Mouse (Mus musculus): ENCODE measurements around the gene Timm44. TPM values are rescaled to one million over a fixed set of nuclear protein-coding genes. Genes with fewer than 3 reads are reported as not detected.
"Not testable (repeated sequence)": the region's sequence is repeated elsewhere in the genome, so short reads cannot be mapped to it uniquely, and the experiment has no call there.

The Timm44 gene
- polyA plus RNA-seq, 1 experiment from 2014 or later, result 74.6 TPM

DNA sequence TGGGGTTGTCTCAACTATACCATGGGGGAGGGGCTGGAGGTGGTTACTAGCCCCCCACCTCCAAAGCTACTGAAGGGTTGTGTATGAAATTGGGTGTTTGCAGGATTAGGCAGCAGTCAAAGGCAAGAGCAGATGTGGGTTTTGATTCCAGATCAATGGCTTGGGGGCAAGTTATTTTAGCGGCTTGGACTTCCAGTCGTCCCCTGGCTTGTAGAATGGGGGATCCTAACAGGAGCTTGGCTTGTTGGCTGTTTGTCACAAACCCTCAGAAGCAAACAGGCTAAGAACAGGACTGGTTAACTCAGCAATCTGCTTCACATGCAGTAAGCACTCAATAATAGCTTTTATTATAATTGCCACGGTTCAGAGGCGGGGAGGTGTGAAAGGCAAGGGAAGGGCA is 18.4 kb downstream of the Timm44 start:
- H3K27ac ChIP-seq (ENCODE audit: low read length), result peak overlapping the region; percentile 33; the same call in 1 of the 2 replicates
- no peaks in the 10 kb centered on the region for H3K27me3 ChIP-seq (replicated peaks; ENCODE audit: control insufficient read depth, insufficient read depth, low read length)
- ATAC-seq, result no peak
- H3K4me1 ChIP-seq (ENCODE audit: control insufficient read depth, insufficient read depth, low read length), result peaks cover 20% of the 10 kb centered on the region
- no peaks in the 10 kb centered on the region for H3K9me3 ChIP-seq (ENCODE audit: control insufficient read depth, low read length)
- H3K4me3 ChIP-seq (ENCODE audit: low read length), result no peak overlapping the region
- H3K36me3 ChIP-seq (ENCODE audit: control insufficient read depth, insufficient read depth, low read length), result peaks cover 24% of the 10 kb centered on the region
- no peak overlapping the region for H3K9ac ChIP-seq (ENCODE audit: low read depth, low read length)
- H3K4me2 ChIP-seq (ENCODE audit: low read depth, low read length), result 0 out of 2 replicates have a peak overlapping the region, but pooled peaks have one; percentile 12
- 77% methylated on average over 4 of the region's 4 CpGs for WGBS

DNA sequence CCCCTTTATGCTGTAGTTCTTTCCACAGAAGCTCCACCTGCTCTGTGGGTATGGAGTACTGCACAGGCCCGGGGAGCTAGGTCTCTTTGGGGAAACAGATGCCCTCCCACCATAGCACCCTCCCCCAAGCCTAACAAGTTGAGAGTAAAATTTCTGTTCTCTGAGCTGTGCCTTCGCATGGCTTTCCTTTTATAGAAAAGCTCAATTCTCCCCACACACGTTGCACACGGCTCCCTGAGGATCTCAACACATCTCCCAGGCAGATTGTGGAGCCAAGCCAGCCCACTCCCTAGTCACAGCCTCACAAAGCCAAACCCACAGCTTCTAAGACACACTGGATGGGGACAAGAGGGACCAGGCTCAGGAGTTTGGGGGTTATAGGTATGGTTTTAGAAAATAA is 18.8 kb downstream of the Timm44 start:
- 51% methylated on average over 4 of the region's 4 CpGs for WGBS
- H3K27ac ChIP-seq (ENCODE audit: low read length), result peak overlapping the region; percentile 33
- no peak overlapping the region for H3K9ac ChIP-seq (ENCODE audit: low read depth, low read length)

DNA sequence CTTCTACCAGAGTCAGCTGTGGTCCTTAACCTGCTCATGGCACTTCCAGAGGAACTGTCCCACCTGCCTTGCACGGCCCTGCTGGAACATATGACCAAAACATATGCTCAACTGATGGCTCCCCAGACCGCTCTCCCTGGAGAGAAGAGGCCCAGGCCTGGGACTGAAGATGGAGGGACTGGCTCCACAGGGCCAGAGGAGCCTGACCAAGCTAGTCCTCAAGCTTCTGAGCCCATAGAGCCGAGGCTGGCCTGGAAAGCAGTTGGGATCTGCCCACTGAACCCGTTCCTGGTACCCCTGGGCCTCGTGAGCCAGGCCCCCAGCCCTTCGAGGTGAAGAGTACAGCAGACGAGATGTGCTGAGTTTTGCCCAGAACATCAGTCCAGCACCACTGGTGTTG is 20.2 kb downstream of the Timm44 start:
- Histone ChIP-seq H3K4me1 (ENCODE audit: control insufficient read depth, insufficient read depth, low read length) (peaks cover 23% of the 10 kb centered on the region), H3K36me3 (ENCODE audit: control insufficient read depth, insufficient read depth, low read length) (peaks cover 15% of the 10 kb centered on the region; the same call in 1 of the 2 replicates)
- H3K4me3 ChIP-seq (ENCODE audit: low read length); H3K4me2 ChIP-seq (ENCODE audit: low read depth, low read length); H3K9ac ChIP-seq (ENCODE audit: low read depth, low read length); H3K27ac ChIP-seq (ENCODE audit: low read length); H3K9me3 ChIP-seq (ENCODE audit: control insufficient read depth, low read length); ATAC-seq; H3K27me3 ChIP-seq (replicated peaks; ENCODE audit: control insufficient read depth, insufficient read depth, low read length): not testable (repeated sequence)
- WGBS, result 83% methylated on average over 7 of the region's 7 CpGs

More for the DNA sequence above, 18.8 kb downstream of the Timm44 start:
- peaks cover 23% of the 10 kb centered on the region for H3K4me1 ChIP-seq (ENCODE audit: control insufficient read depth, insufficient read depth, low read length)
- no peak overlapping the region for H3K4me2 ChIP-seq (ENCODE audit: low read depth, low read length)
- H3K36me3 ChIP-seq (ENCODE audit: control insufficient read depth, insufficient read depth, low read length), result peaks cover 24% of the 10 kb centered on the region
- H3K27me3 ChIP-seq (replicated peaks; ENCODE audit: control insufficient read depth, insufficient read depth, low read length), result no peaks in the 10 kb centered on the region
- ATAC-seq, result no peak
- no peak overlapping the region for H3K4me3 ChIP-seq (ENCODE audit: low read length)
- no peaks in the 10 kb centered on the region for H3K9me3 ChIP-seq (ENCODE audit: control insufficient read depth, low read length)

DNA sequence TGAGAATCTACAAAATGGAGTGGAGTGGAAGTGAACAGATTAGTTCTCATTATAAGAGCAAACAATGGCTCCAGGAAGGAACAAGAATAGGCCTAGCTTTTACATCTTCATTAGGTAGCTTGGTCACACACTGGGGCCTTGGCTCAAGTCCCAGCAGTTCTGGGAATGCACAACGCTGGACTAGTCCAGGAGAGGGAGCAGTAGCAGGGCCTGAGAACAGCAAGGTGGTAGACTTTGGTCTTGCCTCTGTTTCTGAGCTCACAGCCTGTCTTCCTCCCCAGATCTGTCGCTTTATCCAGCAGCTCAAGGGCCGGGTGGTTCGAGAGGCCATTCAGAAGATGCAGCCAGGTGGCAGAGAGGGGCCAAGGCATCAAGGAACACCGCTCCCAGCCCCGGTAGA is 21.7 kb downstream of the Timm44 start:
- WGBS, result 66% methylated on average over 6 of the region's 6 CpGs
- Histone ChIP-seq H3K27ac (ENCODE audit: low read length) (no peak overlapping the region), H3K4me1 (ENCODE audit: control insufficient read depth, insufficient read depth, low read length) (peaks cover 22% of the 10 kb centered on the region), H3K4me2 (ENCODE audit: low read depth, low read length) (peak overlapping the region; percentile 66), H3K9me3 (ENCODE audit: control insufficient read depth, low read length) (no peaks in the 10 kb centered on the region), H3K9ac (ENCODE audit: low read depth, low read length) (0 out of 2 replicates have a peak overlapping the region, but pooled peaks have one; percentile 29), H3K4me3 (ENCODE audit: low read length) (peak overlapping the region; percentile 98), H3K36me3 (ENCODE audit: control insufficient read depth, insufficient read depth, low read length) (peaks cover 9% of the 10 kb centered on the region; the same call in 1 of the 2 replicates), H3K27me3 (replicated peaks; ENCODE audit: control insufficient read depth, insufficient read depth, low read length) (no peaks in the 10 kb centered on the region)
- ATAC-seq, result no peak

DNA sequence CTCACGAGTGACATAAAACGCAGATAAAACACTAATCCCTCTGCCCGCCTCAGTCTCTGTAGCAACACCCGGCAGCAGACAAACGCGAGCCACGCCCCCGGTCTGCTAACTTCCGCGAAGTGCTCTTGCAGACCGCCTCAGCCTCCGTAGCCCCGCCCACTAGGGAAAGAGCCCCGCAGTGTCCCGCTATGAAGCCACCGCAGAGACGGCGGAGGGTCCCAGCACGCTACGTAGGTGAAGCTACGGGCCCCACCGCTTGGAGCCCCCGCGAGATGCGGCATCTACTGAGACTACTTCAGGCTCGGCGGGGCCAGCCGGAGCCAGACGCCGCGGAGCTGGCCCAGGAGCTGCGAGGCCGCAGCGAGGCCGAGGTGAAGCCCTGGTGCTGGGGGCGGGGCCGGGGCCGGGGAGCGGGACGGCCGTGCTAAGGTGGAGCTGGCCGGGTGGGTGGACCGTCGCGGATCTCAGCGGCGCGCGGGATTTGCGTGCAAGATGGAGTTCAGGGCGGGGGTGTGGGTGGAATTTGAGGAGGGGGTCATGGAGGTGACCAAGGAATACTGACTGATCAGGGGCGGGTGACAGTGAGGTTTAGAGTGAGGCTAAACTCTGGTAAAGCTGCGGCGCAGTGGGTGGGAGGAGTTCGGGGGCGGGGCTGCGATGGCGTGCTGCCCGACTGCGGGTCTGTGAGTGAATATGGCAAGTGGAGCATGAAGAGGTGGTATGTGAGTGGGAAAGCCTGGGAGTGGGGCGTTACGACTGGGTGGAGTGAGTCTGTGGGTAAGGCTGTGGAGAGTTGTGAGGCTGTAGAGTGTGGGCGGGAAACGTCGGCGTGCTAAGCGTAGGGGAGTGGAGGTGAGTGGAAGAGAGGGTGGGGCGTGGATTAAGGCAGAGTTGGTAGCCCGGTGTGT is 22.5 kb downstream of the Timm44 start, which contains the start of gene Snapc2:
TSS of gene Snapc2 (plus strand) at position 147 of the 908 bp plus-strand sequence.
- Histone ChIP-seq H3K4me3 (ENCODE audit: low read length) (peak within 1 kb of the TSS; percentile 98), H3K9ac (ENCODE audit: low read depth, low read length) (peak within 1 kb of the TSS; percentile 93), H3K4me1 (ENCODE audit: control insufficient read depth, insufficient read depth, low read length) (peaks cover 23% of the 10 kb centered on the region), H3K9me3 (ENCODE audit: control insufficient read depth, low read length) (no peaks in the 10 kb centered on the region), H3K4me2 (ENCODE audit: low read depth, low read length) (peak within 1 kb of the TSS; percentile 75), H3K36me3 (ENCODE audit: control insufficient read depth, insufficient read depth, low read length) (peaks cover 12% of the 10 kb centered on the region; the same call in 1 of the 2 replicates), H3K27ac (ENCODE audit: low read length) (peak within 1 kb of the TSS; percentile 93), H3K27me3 (replicated peaks; ENCODE audit: control insufficient read depth, insufficient read depth, low read length) (no peaks in the 10 kb centered on the region)
- ATAC-seq, result peak; percentile 93
- under 1% methylated on average over 69 of the region's 69 CpGs for WGBS

DNA sequence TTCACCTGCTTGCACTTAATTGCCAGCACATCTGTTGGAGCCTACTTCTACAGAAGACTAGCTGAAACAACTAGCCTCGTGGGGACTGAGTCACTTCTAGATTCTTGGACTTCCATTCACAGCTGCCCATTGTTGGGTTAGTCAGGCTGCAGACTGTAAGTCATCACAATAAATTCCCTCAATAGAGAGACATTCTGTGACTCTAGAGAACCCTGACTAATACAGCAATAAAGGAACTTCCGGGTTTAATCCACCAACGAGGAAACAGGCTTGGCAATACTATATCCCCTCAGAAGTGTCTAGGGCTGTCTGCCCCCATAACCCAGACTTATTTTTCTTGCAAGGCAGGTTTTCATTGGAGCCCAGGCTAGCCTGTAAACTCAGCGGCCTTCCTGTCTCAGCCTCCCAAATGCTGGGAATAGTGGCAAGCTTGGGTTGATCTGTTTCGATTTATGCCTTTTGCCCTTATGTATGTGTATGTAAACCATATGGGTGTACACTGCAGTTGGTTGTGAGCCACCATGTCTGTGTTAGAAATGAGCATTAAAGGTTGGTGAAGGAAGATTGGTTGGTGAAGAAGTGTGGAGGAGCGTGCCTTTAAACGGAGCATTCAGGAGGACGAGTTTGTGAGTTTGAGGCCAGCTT is 23.5 kb downstream of the Timm44 start:
- 43% methylated on average over 8 of the region's 8 CpGs for WGBS
- peak overlapping the region; percentile 98 for H3K4me3 ChIP-seq (ENCODE audit: low read length)
- peak overlapping the region; percentile 75 for H3K4me2 ChIP-seq (ENCODE audit: low read depth, low read length)
- no peak overlapping the region; the same call in 1 of the 2 replicates for H3K27ac ChIP-seq (ENCODE audit: low read length)
- ATAC-seq, result peak; percentile 0; the same call in 1 of the 2 replicates
- H3K9ac ChIP-seq (ENCODE audit: low read depth, low read length), result peak overlapping the region; percentile 93
- no peaks in the 10 kb centered on the region for H3K27me3 ChIP-seq (replicated peaks; ENCODE audit: control insufficient read depth, insufficient read depth, low read length)
- H3K4me1 ChIP-seq (ENCODE audit: control insufficient read depth, insufficient read depth, low read length), result peaks cover 20% of the 10 kb centered on the region
- H3K36me3 ChIP-seq (ENCODE audit: control insufficient read depth, insufficient read depth, low read length), result peaks cover 14% of the 10 kb centered on the region; the same call in 1 of the 2 replicates
- H3K9me3 ChIP-seq (ENCODE audit: control insufficient read depth, low read length), result no peaks in the 10 kb centered on the region

DNA sequence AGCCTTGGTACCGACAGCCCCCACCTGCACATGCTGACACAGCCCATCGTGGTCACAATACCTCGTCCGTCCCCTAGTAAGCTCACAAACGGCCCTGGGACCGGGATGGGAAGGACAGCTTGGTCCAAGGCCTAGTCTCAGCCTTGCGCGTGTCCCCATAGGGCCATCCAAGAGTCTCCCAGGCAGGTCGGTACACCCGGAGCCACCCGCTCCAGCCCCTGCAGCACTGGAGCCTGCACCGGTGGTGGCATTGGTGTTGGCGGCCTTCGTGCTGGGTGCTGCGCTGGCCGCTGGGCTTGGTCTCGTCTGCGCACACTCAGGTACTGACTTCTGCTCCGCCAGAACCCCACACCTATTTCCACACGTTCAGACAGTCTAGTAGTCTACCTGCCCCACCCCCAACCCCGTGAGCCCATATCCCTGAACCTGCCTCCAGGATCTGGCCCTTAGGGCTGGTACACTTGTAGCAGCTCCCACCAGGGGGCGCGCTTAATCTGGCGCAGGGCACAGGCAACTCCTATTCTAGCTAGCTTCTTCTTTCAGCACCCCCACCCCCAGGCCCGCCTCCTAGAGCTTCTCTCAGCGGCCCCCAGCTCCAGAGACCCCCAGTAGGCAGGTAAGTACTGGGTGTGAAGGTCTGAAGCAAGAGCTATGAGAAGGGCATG is 25.3 kb downstream of the Timm44 start:
- ATAC-seq, result peak; percentile 26
- 39% methylated on average over 26 of the region's 26 CpGs for WGBS
- Histone ChIP-seq H3K27ac (ENCODE audit: low read length) (no peak overlapping the region), H3K9me3 (ENCODE audit: control insufficient read depth, low read length) (no peaks in the 10 kb centered on the region), H3K4me3 (ENCODE audit: low read length) (no peak overlapping the region), H3K36me3 (ENCODE audit: control insufficient read depth, insufficient read depth, low read length) (peaks cover 10% of the 10 kb centered on the region), H3K4me1 (ENCODE audit: control insufficient read depth, insufficient read depth, low read length) (peaks cover 20% of the 10 kb centered on the region), H3K4me2 (ENCODE audit: low read depth, low read length) (no peak overlapping the region), H3K27me3 (replicated peaks; ENCODE audit: control insufficient read depth, insufficient read depth, low read length) (no peaks in the 10 kb centered on the region), H3K9ac (ENCODE audit: low read depth, low read length) (no peak overlapping the region)

DNA sequence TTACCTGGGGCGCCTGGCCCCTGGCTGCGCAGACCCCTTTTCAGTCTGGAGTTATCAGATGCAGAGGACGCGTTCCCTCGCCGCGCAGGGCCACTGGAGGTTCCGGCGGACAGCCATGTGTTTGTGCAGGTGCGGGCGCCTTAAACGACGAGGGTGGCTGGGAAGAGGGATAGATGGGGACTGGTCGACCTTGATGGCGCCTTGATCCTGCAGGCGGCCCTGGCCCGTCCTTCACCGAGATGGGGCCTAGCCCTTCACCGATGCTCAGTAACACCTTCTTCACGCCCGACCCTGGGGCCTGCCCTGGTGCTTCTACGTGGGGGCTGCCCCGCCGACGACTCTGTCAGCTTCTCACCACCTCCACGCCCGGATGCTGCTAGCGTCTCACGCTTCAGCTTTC is 26.5 kb downstream of the Timm44 start:
- Histone ChIP-seq H3K4me1 (ENCODE audit: control insufficient read depth, insufficient read depth, low read length) (peaks cover 19% of the 10 kb centered on the region), H3K4me2 (ENCODE audit: low read depth, low read length) (no peak overlapping the region), H3K36me3 (ENCODE audit: control insufficient read depth, insufficient read depth, low read length) (peaks cover 16% of the 10 kb centered on the region), H3K27ac (ENCODE audit: low read length) (no peak overlapping the region), H3K9ac (ENCODE audit: low read depth, low read length) (peak overlapping the region; percentile 25; the same call in 1 of the 2 replicates), H3K9me3 (ENCODE audit: control insufficient read depth, low read length) (no peaks in the 10 kb centered on the region), H3K27me3 (replicated peaks; ENCODE audit: control insufficient read depth, insufficient read depth, low read length) (no peaks in the 10 kb centered on the region), H3K4me3 (ENCODE audit: low read length) (no peak overlapping the region)
- 23% methylated on average over 29 of the region's 29 CpGs for WGBS
- ATAC-seq, result no peak

All from intestine, embryonic 16.5 days (tissue).